Mouse (Mus musculus): ENCODE results near the gene Anapc15-ps.

The Anapc15-ps gene

DNA sequence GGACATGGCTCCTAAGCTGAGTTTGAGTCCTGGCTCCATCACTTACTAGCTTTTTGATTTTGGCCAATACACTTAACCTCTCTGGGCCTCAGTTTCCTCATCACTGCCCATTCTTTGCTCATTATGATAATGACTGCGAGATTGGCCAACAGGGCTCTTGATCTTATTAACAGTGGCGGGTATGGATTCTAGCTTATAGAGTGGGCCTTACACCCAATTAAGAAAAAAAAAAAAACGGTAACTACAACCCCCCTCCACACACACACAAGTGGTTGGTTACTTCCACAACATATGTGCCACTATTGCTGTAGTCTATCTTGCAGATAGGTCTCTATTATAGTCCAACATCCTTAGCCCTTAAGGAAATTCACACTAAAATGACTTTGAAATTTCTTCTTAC is at the start of gene Anapc15-ps:
TSS of gene Anapc15-ps (minus strand) at position 101 of the 400 bp plus-strand sequence.
- DNase-seq (ENCODE audit: low read depth in 1 of 2, low spot score in 2 of 2) = no peak

DNA sequence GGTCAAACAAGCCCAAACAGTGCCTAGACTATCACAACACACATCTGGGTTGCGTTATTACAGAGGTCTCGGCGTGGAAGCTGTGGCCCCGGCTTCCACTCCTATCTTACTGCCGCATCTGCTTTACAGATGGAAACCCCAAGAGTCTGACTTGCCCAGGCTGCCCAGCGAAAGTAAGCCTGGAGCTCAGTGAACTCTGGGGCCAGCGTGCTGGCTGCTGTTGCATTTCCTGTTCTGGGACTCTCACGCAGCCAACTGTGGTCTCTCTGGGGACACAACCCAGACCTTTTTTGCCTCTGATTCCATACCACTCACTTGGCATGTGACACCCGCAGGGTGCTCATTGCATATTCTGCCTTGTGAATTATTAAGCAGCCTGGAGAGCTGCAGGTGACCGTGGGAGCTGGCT is 49.0 kb upstream of the Anapc15-ps start:
- DNase-seq (ENCODE audit: low read depth in 1 of 2, low spot score in 2 of 2) = no peak

DNA sequence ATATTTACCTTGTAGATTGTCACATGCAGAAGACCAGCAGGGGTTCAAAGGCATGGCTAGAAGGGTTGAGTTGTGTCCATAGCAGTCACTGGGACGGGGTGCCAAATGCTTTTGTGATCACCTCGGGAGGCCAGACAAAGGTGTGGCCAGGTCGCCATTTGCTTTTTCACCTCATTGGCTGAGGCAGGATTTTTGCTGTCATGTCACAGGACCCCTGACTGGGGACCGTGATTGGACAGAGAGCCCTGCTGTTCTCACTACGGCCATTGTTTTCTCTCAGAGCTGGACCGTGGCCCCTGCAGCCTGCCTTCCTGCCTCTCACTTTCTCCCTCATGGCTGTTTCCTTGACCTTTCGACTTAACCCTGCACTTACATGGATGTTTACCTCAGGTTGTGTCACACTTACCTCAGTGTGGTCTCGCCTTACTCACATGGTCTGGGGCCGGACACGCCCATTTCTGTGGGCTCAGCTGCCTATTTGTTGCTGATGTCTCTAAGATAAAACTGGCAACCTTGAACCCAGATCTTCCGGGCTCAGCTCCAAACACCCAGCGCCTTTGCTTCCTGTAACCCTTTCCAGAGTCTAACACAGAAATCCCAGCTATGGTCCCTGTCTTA is 47.0 kb upstream of the Anapc15-ps start:
- DNase-seq (ENCODE audit: low read depth in 1 of 2, low spot score in 2 of 2) = no peak

DNA sequence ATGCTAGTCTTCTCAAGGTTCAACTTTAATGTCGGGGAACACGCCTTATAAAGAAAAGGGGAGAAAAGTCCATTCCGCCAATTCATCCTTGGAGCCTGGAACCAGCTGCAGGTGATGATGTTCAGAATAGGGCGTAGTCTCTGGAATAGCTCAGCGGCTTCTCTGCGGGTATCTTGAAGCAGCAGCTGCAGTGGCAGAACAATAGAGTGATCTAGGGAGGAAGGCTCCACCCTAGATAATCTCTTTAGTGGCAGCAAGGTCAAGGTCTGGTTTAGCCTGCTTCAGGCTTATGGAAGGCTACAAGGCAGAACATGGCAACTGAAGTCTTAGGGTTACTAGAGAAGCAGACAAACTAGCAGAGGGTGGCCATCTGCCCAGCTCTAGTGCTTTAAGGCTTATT is 46.2 kb upstream of the Anapc15-ps start:
- no peak for DNase-seq (ENCODE audit: low read depth in 1 of 2, low spot score in 2 of 2)

GRCm38 (mm10) chr10:95718760-95719159 is 45.5 kb upstream of the Anapc15-ps start:
- DNase-seq (ENCODE audit: low read depth in 1 of 2, low spot score in 2 of 2) = no peak

- DNase-seq (ENCODE audit: low read depth in 1 of 2, low spot score in 2 of 2) = no peak
Measured at GRCm38 (mm10) chr10:95717106-95717680, 43.9 kb upstream of the Anapc15-ps start.

DNA sequence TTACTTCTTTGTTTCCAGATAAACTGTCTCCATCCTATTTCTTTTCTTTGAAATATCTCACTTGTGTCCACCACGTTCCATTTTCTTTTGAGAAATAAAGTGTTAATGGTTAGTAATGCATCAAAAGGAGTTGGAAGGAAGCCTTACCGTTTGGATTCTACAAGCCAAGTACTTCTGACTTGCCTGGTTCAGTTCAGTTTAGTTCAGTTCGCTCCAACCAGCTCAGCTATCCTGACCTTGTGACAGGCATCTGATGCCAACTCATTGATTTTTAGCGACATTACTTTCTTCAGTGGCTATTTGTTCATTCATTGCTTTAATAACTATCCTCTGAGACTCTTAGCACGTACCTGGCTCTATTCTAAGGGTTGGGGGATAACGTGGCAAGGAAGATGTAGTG is 42.4 kb upstream of the Anapc15-ps start:
- DNase-seq (ENCODE audit: low read depth in 1 of 2, low spot score in 2 of 2) = no peak

- DNase-seq (ENCODE audit: low read depth in 1 of 2, low spot score in 2 of 2) = no peak
Measured at GRCm38 (mm10) chr10:95712221-95712620, 39.0 kb upstream of the Anapc15-ps start.

- DNase-seq (ENCODE audit: low read depth in 1 of 2, low spot score in 2 of 2) = no peak
Measured at GRCm38 (mm10) chr10:95709903-95710660, 36.8 kb upstream of the Anapc15-ps start.

- DNase-seq (ENCODE audit: low read depth in 1 of 2, low spot score in 2 of 2) = no peak
Measured at GRCm38 (mm10) chr10:95709143-95709880, 36.1 kb upstream of the Anapc15-ps start.

GRCm38 (mm10) chr10:95708001-95708400 is 34.8 kb upstream of the Anapc15-ps start:
- no peak for DNase-seq (ENCODE audit: low read depth in 1 of 2, low spot score in 2 of 2)

DNA sequence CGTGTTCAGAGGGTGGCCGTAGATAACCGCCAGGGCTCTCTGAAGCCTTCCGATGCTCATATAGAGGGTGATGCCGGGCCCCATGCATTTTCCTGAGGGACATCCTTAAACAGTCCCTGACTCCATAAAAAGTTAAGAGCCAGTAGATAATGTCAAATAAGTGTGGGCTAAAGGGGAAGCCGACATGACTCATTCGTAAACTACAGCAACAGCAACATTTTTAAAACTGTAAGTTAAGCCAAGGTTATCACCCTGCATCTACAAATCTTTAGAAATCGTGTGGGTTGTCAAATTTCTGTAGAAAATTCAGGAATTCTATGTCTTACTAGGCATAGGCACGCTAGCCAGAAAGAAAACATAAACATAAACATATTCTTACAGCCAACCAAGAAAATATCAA is 33.6 kb upstream of the Anapc15-ps start:
- no peak for DNase-seq (ENCODE audit: low read depth in 1 of 2, low spot score in 2 of 2)

DNA sequence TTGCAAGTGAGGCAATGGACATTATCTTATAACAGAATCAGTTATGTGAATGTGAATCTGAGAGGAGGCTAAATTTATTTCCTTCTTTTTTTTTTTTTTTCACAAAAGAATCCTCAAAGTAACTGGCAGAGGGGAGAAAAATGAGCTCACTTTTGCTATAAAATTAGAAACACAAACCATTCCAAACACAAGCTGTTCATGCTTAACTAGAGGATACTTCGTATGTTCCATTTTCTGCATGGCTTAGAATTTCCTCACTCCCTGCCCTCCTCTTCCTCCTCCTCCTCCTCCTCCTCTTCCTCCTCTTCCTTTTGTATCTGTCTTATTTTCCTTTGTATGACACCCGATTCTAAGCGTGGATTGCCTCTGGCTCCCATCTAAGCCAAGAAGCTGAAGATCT is 32.5 kb upstream of the Anapc15-ps start:
- DNase-seq (ENCODE audit: low read depth in 1 of 2, low spot score in 2 of 2) = no peak

GRCm38 (mm10) chr10:95704847-95705246 is 31.6 kb upstream of the Anapc15-ps start:
- no peak for DNase-seq (ENCODE audit: low read depth in 1 of 2, low spot score in 2 of 2)

DNA sequence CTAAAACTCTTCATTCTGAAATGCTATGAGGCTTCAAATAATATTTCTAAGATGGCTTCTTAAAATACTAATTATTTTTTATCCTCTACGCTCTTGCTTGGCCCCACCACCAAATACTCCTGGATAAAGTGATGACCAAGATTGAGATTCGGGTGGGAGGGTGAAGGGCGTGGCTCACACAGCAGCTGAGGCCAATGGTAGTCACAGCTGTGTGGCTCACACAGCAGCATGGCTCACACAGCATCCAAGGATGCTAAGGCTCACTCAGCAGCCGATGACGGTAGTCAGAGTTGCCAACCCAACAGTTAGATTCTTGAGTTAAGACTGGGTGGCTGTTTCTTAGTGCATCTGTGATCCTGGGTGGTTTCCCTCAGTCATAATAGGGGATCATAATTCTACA is 30.5 kb upstream of the Anapc15-ps start:
- no peak for DNase-seq (ENCODE audit: low read depth in 1 of 2, low spot score in 2 of 2)

DNA sequence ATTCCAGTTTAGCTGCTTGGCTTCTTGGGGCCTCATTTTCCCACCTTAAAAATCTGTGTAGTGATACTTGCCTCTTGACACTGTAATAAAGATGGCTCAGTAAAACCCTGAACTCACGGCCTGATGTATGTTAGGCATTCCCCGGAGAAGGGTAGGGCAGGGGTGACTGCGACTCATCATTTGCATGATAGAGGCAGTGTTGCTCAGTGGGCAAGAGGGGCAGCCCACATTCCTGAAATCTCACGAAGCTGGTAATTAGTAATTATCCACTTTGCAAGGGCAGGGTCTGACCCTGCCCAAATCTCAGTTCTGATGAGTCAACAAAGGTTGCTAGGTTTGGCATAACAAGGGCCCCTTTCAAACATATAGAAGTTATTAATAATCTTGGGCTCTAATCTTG is 27.2 kb upstream of the Anapc15-ps start:
- no peak for DNase-seq (ENCODE audit: low read depth in 1 of 2, low spot score in 2 of 2)

GRCm38 (mm10) chr10:95698920-95699714 is 25.9 kb upstream of the Anapc15-ps start:
- DNase-seq (ENCODE audit: low read depth in 1 of 2, low spot score in 2 of 2) = no peak

GRCm38 (mm10) chr10:95696253-95696641 is 23.0 kb upstream of the Anapc15-ps start:
- no peak for DNase-seq (ENCODE audit: low read depth in 1 of 2, low spot score in 2 of 2)

GRCm38 (mm10) chr10:95695603-95696252 is 22.5 kb upstream of the Anapc15-ps start:
- no peak for DNase-seq (ENCODE audit: low read depth in 1 of 2, low spot score in 2 of 2)

GRCm38 (mm10) chr10:95694559-95695251 is 21.5 kb upstream of the Anapc15-ps start:
- no peak for DNase-seq (ENCODE audit: low read depth in 1 of 2, low spot score in 2 of 2)
